Mouse (Mus musculus): Measurements from ENCODE around the gene Tcf7l1. TPM values are rescaled to one million over a fixed set of nuclear protein-coding genes. Genes with fewer than 3 reads are reported as not detected.
A peak's percentile ranks its signal among the peaks of the same experiment; 100 is the strongest.

Tcf7l1 gene
- polyA plus RNA-seq, 1 experiment from 2014 or later = 6.2 TPM

GRCm38 (mm10) chr6:72808342-72808741 lies 19.3 kb upstream of the Tcf7l1 start:
- H3K36me3 ChIP-seq = no peaks in the 10 kb centered on the region
- 82% methylated on average over 3 of the region's 3 CpGs for WGBS
- no peaks in the 10 kb centered on the region for H3K4me1 ChIP-seq
- H3K4me3 ChIP-seq = no peak overlapping the region
- no peaks in the 10 kb centered on the region for H3K27me3 ChIP-seq
- H3K9ac ChIP-seq (replicated peaks) = no peak overlapping the region
- H3K4me2 ChIP-seq (replicated peaks) = no peak overlapping the region
- H3K9me3 ChIP-seq = no peaks in the 10 kb centered on the region
- no peak overlapping the region for H3K27ac ChIP-seq (replicated peaks)
- ATAC-seq (replicated peaks) = no peak

- no peak overlapping the region for H3K27ac ChIP-seq (replicated peaks)
- WGBS = 87% methylated on average over 6 of the region's 6 CpGs
These were observed 14.6 kb upstream of the Tcf7l1 start for GRCm38 (mm10) chr6:72803669-72804068.

GRCm38 (mm10) chr6:72802119-72802518 lies 13.1 kb upstream of the Tcf7l1 start:
- no peak for ATAC-seq (replicated peaks)
- no peaks in the 10 kb centered on the region for H3K4me1 ChIP-seq
- H3K27me3 ChIP-seq = no peaks in the 10 kb centered on the region
- H3K4me2 ChIP-seq (replicated peaks) = no peak overlapping the region
- H3K27ac ChIP-seq (replicated peaks) = no peak overlapping the region
- no peak overlapping the region for H3K4me3 ChIP-seq
- H3K36me3 ChIP-seq = no peaks in the 10 kb centered on the region
- no peaks in the 10 kb centered on the region for H3K9me3 ChIP-seq
- 85% methylated on average over 6 of the region's 6 CpGs for WGBS
- no peak overlapping the region for H3K9ac ChIP-seq (replicated peaks)

More at GRCm38 (mm10) chr6:72803669-72804068, 14.6 kb upstream of the Tcf7l1 start:
- Histone ChIP-seq H3K9ac (replicated peaks) (no peak overlapping the region), H3K4me3 (no peak overlapping the region), H3K4me1 (no peaks in the 10 kb centered on the region), H3K4me2 (replicated peaks) (no peak overlapping the region), H3K27me3 (no peaks in the 10 kb centered on the region), H3K9me3 (no peaks in the 10 kb centered on the region), H3K36me3 (no peaks in the 10 kb centered on the region)
- no peak for ATAC-seq (replicated peaks)

GRCm38 (mm10) chr6:72800641-72801040 lies 11.6 kb upstream of the Tcf7l1 start:
- WGBS = 44% methylated on average over 2 of the region's 2 CpGs
- no peak overlapping the region for H3K9ac ChIP-seq (replicated peaks)

GRCm38 (mm10) chr6:72797763-72798162 lies 8.7 kb upstream of the Tcf7l1 start:
- Histone ChIP-seq H3K4me1 (no peaks in the 10 kb centered on the region), H3K9ac (replicated peaks) (no peak overlapping the region), H3K4me3 (no peak overlapping the region), H3K27me3 (no peaks in the 10 kb centered on the region), H3K27ac (replicated peaks) (no peak overlapping the region), H3K9me3 (no peaks in the 10 kb centered on the region), H3K36me3 (no peaks in the 10 kb centered on the region), H3K4me2 (replicated peaks) (no peak overlapping the region)
- no peak for ATAC-seq (replicated peaks)

More at GRCm38 (mm10) chr6:72800641-72801040, 11.6 kb upstream of the Tcf7l1 start:
- no peaks in the 10 kb centered on the region for H3K9me3 ChIP-seq
- ATAC-seq (replicated peaks) = no peak
- no peaks in the 10 kb centered on the region for H3K27me3 ChIP-seq
- H3K4me1 ChIP-seq = no peaks in the 10 kb centered on the region
- H3K4me3 ChIP-seq = no peak overlapping the region
- no peak overlapping the region for H3K4me2 ChIP-seq (replicated peaks)
- H3K27ac ChIP-seq (replicated peaks) = no peak overlapping the region
- H3K36me3 ChIP-seq = no peaks in the 10 kb centered on the region

GRCm38 (mm10) chr6:72795444-72795843 lies 6.4 kb upstream of the Tcf7l1 start:
- Histone ChIP-seq H3K4me3 (no peak overlapping the region), H3K27me3 (no peaks in the 10 kb centered on the region), H3K4me1 (no peaks in the 10 kb centered on the region), H3K9ac (replicated peaks) (no peak overlapping the region), H3K4me2 (replicated peaks) (no peak overlapping the region), H3K27ac (replicated peaks) (no peak overlapping the region), H3K36me3 (no peaks in the 10 kb centered on the region), H3K9me3 (no peaks in the 10 kb centered on the region)
- no peak for ATAC-seq (replicated peaks)
- 65% methylated on average over 16 of the region's 16 CpGs for WGBS

GRCm38 (mm10) chr6:72794870-72795269 lies 5.8 kb upstream of the Tcf7l1 start:
- H3K9ac ChIP-seq (replicated peaks) = no peak overlapping the region
- H3K4me1 ChIP-seq = no peaks in the 10 kb centered on the region
- H3K27me3 ChIP-seq = no peaks in the 10 kb centered on the region
- H3K36me3 ChIP-seq = no peaks in the 10 kb centered on the region
- H3K9me3 ChIP-seq = no peaks in the 10 kb centered on the region
- H3K4me2 ChIP-seq (replicated peaks) = no peak overlapping the region
- no peak overlapping the region for H3K27ac ChIP-seq (replicated peaks)
- H3K4me3 ChIP-seq = no peak overlapping the region
- ATAC-seq (replicated peaks) = no peak
- WGBS = 51% methylated on average over 7 of the region's 7 CpGs

GRCm38 (mm10) chr6:72792641-72793040 lies 3.6 kb upstream of the Tcf7l1 start:
- 0 out of 2 replicates have a peak, but pooled peaks cover 6% of the 10 kb centered on the region for H3K27me3 ChIP-seq
- ATAC-seq (replicated peaks) = no peak
- H3K4me3 ChIP-seq = no peak overlapping the region
- no peak overlapping the region for H3K4me2 ChIP-seq (replicated peaks)
- no peak overlapping the region for H3K9ac ChIP-seq (replicated peaks)
- no peaks in the 10 kb centered on the region for H3K9me3 ChIP-seq
- H3K4me1 ChIP-seq = peaks cover 14% of the 10 kb centered on the region
- H3K36me3 ChIP-seq = no peaks in the 10 kb centered on the region
- 91% methylated on average over 8 of the region's 8 CpGs for WGBS
- H3K27ac ChIP-seq (replicated peaks) = no peak overlapping the region

- 0 out of 2 replicates have a peak, but pooled peaks cover 6% of the 10 kb centered on the region for H3K27me3 ChIP-seq
- H3K27ac ChIP-seq (replicated peaks) = peak overlapping the region; percentile 69
- H3K4me3 ChIP-seq = peak overlapping the region; percentile 65
- H3K36me3 ChIP-seq = no peaks in the 10 kb centered on the region
- no peaks in the 10 kb centered on the region for H3K9me3 ChIP-seq
- H3K9ac ChIP-seq (replicated peaks) = peak overlapping the region; percentile 68
- peaks cover 22% of the 10 kb centered on the region for H3K4me1 ChIP-seq
- 0 out of 2 replicates have a peak, but pooled peaks have one; percentile 23 for ATAC-seq (replicated peaks)
- under 1% methylated on average over 68 of the region's 69 CpGs for WGBS
- peak overlapping the region; percentile 96 for H3K4me2 ChIP-seq (replicated peaks)
These were observed 834 bp downstream of the Tcf7l1 start for GRCm38 (mm10) chr6:72787948-72788891.

- Histone ChIP-seq H3K36me3 (no peaks in the 10 kb centered on the region), H3K9ac (replicated peaks) (peak overlapping the region; percentile 68; the same call in 1 of the 2 replicates), H3K4me3 (peak overlapping the region; percentile 65), H3K27me3 (0 out of 2 replicates have a peak, but pooled peaks cover 6% of the 10 kb centered on the region), H3K4me2 (replicated peaks) (peak overlapping the region; percentile 96), H3K9me3 (no peaks in the 10 kb centered on the region), H3K27ac (replicated peaks) (no peak overlapping the region), H3K4me1 (peaks cover 22% of the 10 kb centered on the region)
- 0 out of 2 replicates have a peak, but pooled peaks have one; percentile 14 for ATAC-seq (replicated peaks)
- WGBS = 1% methylated on average over 19 of the region's 19 CpGs
These were observed 1.6 kb downstream of the Tcf7l1 start for GRCm38 (mm10) chr6:72787322-72787947.

GRCm38 (mm10) chr6:72783780-72784179 lies 5.3 kb downstream of the Tcf7l1 start:
- no peak for ATAC-seq (replicated peaks)
- Histone ChIP-seq H3K9ac (replicated peaks) (no peak overlapping the region), H3K27me3 (0 out of 2 replicates have a peak, but pooled peaks cover 6% of the 10 kb centered on the region), H3K4me1 (peaks cover 18% of the 10 kb centered on the region), H3K27ac (replicated peaks) (no peak overlapping the region), H3K4me2 (replicated peaks) (no peak overlapping the region), H3K9me3 (no peaks in the 10 kb centered on the region), H3K4me3 (no peak overlapping the region), H3K36me3 (no peaks in the 10 kb centered on the region)
- 91% methylated on average over 4 of the region's 4 CpGs for WGBS
